Mouse (Mus musculus) urinary bladder, postnatal 25 days (tissue): Measurements from ENCODE around the gene Olfr801.

Source experiments
- DNase-seq: peaks from one replicate; pipeline ENCODE4 v3.0.0; 2022; ENCODE audit warnings: low spot score

The Olfr801 gene

GRCm38 (mm10) chr10:129673765-129674164 is at the start of gene Olfr801:
Olfr801 (minus strand) TSS chr10:129673865.
- DNase-seq: no peak

- DNase-seq: no peak
Observed at GRCm38 (mm10) chr10:129702910-129703309, 29.2 kb upstream of the Olfr801 start, which contains the start of gene Olfr804. Olfr804 (plus strand) TSS chr10:129703210.

GRCm38 (mm10) chr10:129694186-129694585 is 20.5 kb upstream of the Olfr801 start, which contains the start of gene Olfr803:
Olfr803 (minus strand) TSS chr10:129694286.
- DNase-seq: no peak

- no peak for DNase-seq
Observed at GRCm38 (mm10) chr10:129688069-129688468, 14.4 kb upstream of the Olfr801 start, which contains the start of gene Olfr802. Olfr802 (minus strand) TSS chr10:129688169.

GRCm38 (mm10) chr10:129657394-129657793 is 16.3 kb downstream of the Olfr801 start, which contains the start of gene Olfr800:
Olfr800 (plus strand) TSS chr10:129657694.
- no peak for DNase-seq

DNA sequence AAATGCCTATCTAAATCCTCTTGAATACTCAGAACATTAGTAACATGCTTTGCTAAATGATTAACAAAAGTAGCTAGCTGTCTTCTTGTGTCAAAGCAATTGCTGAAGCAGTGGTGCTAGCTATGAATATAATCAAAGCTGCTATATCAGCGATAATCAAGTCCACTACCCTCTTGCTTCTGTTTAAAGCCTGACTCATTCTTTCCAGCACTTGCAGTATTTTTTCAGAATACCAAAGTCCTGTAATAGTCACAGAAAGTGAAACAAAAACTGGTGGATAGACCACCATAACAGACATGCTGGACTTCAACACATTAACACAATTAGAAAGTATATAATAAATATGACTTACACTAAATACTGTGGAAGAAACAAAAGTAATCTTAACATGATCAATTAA is 21.9 kb downstream of the Olfr801 start:
- no peak for DNase-seq

DNA sequence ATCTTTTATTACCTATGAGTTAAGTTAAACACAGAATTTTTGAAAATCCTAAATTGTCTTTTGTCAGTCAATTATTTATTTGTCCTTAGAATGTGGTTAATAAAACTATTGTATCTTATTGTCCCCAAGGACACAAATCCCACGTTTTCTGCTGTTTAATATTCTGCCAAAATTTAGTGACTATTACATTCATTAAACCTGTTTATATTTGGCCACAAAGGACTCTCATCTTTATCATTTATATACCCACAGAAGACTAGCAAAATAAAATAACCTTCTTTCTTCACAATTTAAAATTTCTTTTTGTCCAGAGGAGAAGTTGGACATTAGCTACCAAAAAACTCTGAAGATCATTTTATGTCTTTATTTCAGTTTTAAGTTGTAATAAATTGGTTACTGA is 36.5 kb downstream of the Olfr801 start, which contains the start of gene Olfr799:
Gene Olfr799, plus strand, starts transcription at position 301 of the 400 bp plus-strand sequence.
- no peak for DNase-seq

GRCm38 (mm10) chr10:129627834-129628233 is 45.8 kb downstream of the Olfr801 start, which contains the start of gene Olfr798:
Olfr798 (minus strand) TSS chr10:129627934.
- no peak for DNase-seq

DNA sequence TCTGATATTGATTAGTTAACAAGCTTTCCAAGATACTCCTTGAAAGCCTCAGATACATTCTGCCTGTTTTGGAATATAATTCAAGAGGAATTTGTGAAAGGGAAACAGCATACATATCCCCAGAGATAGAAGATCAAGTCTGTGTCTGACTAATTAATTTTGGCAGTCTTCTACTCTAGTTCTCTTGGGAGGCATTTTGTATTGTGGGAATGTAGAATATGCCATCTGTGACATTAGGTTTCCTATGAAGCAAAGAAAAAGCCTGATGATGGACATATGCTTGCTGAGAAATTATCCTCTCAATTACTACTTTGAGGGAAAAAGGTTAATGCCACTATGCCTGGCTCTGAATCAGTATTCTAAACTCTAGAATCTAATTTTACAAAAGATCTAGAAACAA is 50.4 kb downstream of the Olfr801 start:
- DNase-seq: no peak

DNA sequence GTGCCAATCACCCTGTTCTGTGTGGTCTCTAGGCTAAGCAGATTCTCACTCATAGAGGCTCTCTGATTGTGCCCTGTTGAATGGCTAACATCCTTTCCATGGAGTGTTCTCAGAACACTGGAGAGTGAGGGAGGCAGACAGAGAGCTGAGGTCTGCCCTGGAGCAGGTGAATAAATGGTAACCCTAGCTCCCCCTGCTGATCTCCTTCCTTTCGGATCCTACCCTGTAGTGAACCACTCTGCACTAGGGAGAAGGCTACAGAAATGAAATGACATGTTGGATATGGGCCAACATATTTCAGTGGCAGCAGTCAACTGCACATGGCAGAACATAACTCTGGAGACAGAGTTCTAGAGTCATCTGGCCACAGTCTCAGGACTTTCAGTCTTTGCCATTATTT is 51.9 kb downstream of the Olfr801 start:
- DNase-seq: no peak
